Mouse (Mus musculus) stomach, postnatal 0 days (tissue): ENCODE results near the gene Wdfy1.

ENCODE experiments used
- CTCF ChIP-seq: IDR thresholded peaks from 2 replicates; pipeline ENCODE4 v1.5.1; 2016; ENCODE audit warnings: antibody characterized with exemption, low read depth, mild to moderate bottlenecking, moderate library complexity
- EP300 ChIP-seq: optimal IDR thresholded peaks from 2 replicates; pipeline ENCODE3; 2016; ENCODE audit warnings: antibody characterized with exemption

GRCm38 (mm10) chr1:79704672-79705071 lies 71.3 kb downstream of the Wdfy1 start:
- TF ChIP-seq CTCF = no peak
- no peak for TF ChIP-seq EP300
